Mouse (Mus musculus) inflammation-experienced regulatory T-cells, adult 16 weeks (primary cell): ENCODE results near the gene Aspg. TPM values are rescaled to one million over a fixed set of nuclear protein-coding genes. Genes with fewer than 3 reads are reported as not detected.

ENCODE experiments used
- polyA plus RNA-seq: library from polyadenylated mRNA; unstranded; fragments of 100-300 nt; shearing (Covaris generic); gene quantifications from one replicate; pipeline ENCODE4 v1.2.1, GENCODE M21; 2017

Gene Aspg
- polyA plus RNA-seq: not detected

GRCm38 (mm10) chr12:112106541-112106971 lies at the start of gene Aspg:
Gene Aspg (plus strand): TSS chr12:112106679.

GRCm38 (mm10) chr12:112145875-112146651 lies 39.6 kb downstream of the Aspg start, which contains the start of gene Kif26a:
Gene Kif26a (plus strand): TSS chr12:112146208.

Other genes starting within 250 kb of the Aspg start
- 4.3 TPM for gene Ppp1r13b, start 198.6 kb upstream of the Aspg start, polyA plus RNA-seq
- 204 TPM for gene Atp5mpl, start 139.7 kb upstream of the Aspg start, polyA plus RNA-seq
- gene Tdrd9, start 135.1 kb upstream of the Aspg start, polyA plus RNA-seq: not detected
- gene Rd3l, start 125.4 kb upstream of the Aspg start, polyA plus RNA-seq: not detected
- gene Kif26a, start 39.5 kb downstream of the Aspg start, polyA plus RNA-seq: not detected